Mouse (Mus musculus): ENCODE measurements around the gene Kalrn.

The Kalrn gene

DNA sequence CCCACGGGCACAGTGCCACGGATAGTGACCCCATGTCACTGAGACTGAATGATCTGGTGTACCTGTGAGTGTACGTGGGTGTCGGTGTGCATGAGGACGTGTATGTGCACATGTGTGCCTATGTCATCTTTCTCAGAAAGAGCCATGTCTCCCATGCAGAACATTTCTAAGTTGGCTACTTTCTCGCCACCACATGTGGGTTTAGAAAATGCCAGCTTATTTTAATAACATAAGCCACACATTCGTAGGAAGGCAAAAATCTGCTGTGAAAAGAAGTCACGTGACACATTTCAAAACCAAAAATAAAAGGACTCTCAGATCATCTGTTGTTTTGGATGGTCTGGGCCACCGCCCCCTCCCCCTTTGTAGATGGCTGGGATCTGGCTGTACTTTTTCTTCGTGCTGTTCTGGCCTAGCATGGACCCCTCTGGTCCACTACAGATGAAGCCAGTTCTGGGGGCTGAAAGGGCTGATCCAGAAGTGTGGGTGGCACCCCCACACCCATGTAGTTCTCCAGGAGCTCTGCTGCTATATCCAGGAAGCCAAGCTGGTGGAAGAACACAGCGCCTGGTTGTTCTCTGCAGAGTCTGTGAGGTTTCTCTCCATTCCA lies 400.7 kb downstream of the Kalrn start:
- peaks cover 8% of the 10 kb centered on the region for H3K9me3 ChIP-seq (ENCODE audit: low read length)
- TF ChIP-seq NANOG (IDR thresholded peaks at IDR 0.05; ENCODE audit: borderline replicate concordance, low read length), result no peak
- no peak for TF ChIP-seq POU5F1 (IDR thresholded peaks at IDR 0.05; ENCODE audit: borderline replicate concordance, low read length)
- TF ChIP-seq CTCF (conservative IDR thresholded peaks at IDR 0.05; ENCODE audit: low read length), result no peak
- peaks cover 18% of the 10 kb centered on the region for H3K36me3 ChIP-seq (ENCODE audit: insufficient read depth, low read length)
- H3K4me3 ChIP-seq (replicated peaks; ENCODE audit: low read length), result no peak overlapping the region
- no peaks in the 10 kb centered on the region for H3K27me3 ChIP-seq (ENCODE audit: insufficient read depth, low read length)
- peaks cover 44% of the 10 kb centered on the region for H3K4me1 ChIP-seq (replicated peaks; ENCODE audit: low read depth, low read length)

DNA sequence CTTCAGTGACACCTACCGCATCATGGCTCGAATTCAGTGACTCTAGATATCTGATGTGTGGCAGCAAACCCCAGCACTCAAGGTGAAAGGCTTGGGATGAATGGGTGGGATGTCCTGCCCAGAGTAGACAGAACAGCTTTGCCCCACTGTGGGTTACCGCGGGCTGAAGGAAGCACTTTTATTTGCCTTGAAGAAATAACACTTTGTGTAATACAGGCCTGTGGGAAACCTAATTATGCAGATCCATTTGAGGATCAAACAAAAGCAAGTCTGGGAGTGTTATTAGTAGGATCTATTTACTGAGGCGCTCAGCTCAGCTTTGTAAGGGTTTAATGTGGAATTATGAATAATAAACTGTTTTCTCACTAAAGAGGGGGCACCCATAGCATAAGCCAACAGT lies 406.3 kb downstream of the Kalrn start:
- TF ChIP-seq CTCF (conservative IDR thresholded peaks at IDR 0.05; ENCODE audit: low read length), result no peak
- TF ChIP-seq POU5F1 (IDR thresholded peaks at IDR 0.05; ENCODE audit: borderline replicate concordance, low read length), result no peak
- TF ChIP-seq NANOG (IDR thresholded peaks at IDR 0.05; ENCODE audit: borderline replicate concordance, low read length), result no peak
- H3K36me3 ChIP-seq (ENCODE audit: insufficient read depth, low read length), result no peaks in the 10 kb centered on the region; the same call in 1 of the 2 replicates
- no peaks in the 10 kb centered on the region for H3K9me3 ChIP-seq (ENCODE audit: low read length)
- H3K27me3 ChIP-seq (ENCODE audit: insufficient read depth, low read length), result no peaks in the 10 kb centered on the region
- no peak overlapping the region for H3K4me3 ChIP-seq (replicated peaks; ENCODE audit: low read length)
- peaks cover 15% of the 10 kb centered on the region for H3K4me1 ChIP-seq (replicated peaks; ENCODE audit: low read depth, low read length)

DNA sequence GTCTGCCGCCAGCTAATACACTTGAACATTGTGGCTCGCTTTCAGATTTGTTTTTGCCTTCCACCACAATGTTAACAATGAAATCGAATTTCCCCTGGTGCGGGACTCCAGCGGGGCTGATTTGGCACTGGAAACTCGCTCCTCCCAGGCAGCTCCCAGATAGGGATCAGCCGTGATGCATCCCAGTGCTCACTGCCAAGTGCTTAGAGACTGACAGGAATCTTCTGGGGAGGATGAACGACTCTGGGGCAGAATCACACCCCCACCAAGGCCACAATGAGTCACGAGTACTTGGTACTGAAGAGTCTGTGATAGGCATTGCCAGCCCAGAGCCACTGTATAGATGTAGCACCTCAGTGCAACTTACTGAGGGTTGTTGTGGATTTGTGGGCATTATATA lies 410.2 kb downstream of the Kalrn start:
- no peaks in the 10 kb centered on the region for H3K4me1 ChIP-seq (replicated peaks; ENCODE audit: low read depth, low read length)
- 0 out of 2 replicates have a peak, but pooled peaks cover 2% of the 10 kb centered on the region for H3K36me3 ChIP-seq (ENCODE audit: insufficient read depth, low read length)
- H3K9me3 ChIP-seq (ENCODE audit: low read length), result no peaks in the 10 kb centered on the region
- H3K4me3 ChIP-seq (replicated peaks; ENCODE audit: low read length), result no peak overlapping the region
- TF ChIP-seq NANOG (IDR thresholded peaks at IDR 0.05; ENCODE audit: borderline replicate concordance, low read length), result no peak
- no peak for TF ChIP-seq POU5F1 (IDR thresholded peaks at IDR 0.05; ENCODE audit: borderline replicate concordance, low read length)
- no peak for TF ChIP-seq CTCF (conservative IDR thresholded peaks at IDR 0.05; ENCODE audit: low read length)
- H3K27me3 ChIP-seq (ENCODE audit: insufficient read depth, low read length), result no peaks in the 10 kb centered on the region

DNA sequence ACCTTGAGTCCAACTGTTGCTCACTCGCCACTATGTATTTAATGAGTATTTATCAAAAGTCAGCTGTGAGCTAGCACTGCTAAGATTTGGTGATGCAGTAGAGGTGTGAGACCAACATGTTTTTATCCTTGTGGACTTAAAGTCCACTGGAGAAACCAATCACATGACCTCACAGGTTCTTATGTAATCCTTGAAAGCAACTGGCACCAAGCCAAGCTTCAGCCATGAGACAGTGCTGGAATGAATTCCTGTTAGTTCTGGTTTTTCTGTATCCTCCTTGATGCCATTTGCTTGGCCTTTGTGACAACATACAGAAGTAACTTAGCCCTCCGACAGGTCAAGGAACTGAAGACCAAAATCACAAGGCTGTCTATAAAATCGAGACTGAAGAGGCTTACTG lies 413.8 kb downstream of the Kalrn start:
- Histone ChIP-seq H3K36me3 (ENCODE audit: insufficient read depth, low read length) (0 out of 2 replicates have a peak, but pooled peaks cover 2% of the 10 kb centered on the region), H3K27me3 (ENCODE audit: insufficient read depth, low read length) (no peaks in the 10 kb centered on the region), H3K4me3 (replicated peaks; ENCODE audit: low read length) (no peak overlapping the region), H3K4me1 (replicated peaks; ENCODE audit: low read depth, low read length) (peaks cover 6% of the 10 kb centered on the region), H3K9me3 (ENCODE audit: low read length) (no peaks in the 10 kb centered on the region)
- TF ChIP-seq POU5F1 (IDR thresholded peaks at IDR 0.05; ENCODE audit: borderline replicate concordance, low read length) (no peak), NANOG (IDR thresholded peaks at IDR 0.05; ENCODE audit: borderline replicate concordance, low read length) (no peak), CTCF (conservative IDR thresholded peaks at IDR 0.05; ENCODE audit: low read length) (no peak)

DNA sequence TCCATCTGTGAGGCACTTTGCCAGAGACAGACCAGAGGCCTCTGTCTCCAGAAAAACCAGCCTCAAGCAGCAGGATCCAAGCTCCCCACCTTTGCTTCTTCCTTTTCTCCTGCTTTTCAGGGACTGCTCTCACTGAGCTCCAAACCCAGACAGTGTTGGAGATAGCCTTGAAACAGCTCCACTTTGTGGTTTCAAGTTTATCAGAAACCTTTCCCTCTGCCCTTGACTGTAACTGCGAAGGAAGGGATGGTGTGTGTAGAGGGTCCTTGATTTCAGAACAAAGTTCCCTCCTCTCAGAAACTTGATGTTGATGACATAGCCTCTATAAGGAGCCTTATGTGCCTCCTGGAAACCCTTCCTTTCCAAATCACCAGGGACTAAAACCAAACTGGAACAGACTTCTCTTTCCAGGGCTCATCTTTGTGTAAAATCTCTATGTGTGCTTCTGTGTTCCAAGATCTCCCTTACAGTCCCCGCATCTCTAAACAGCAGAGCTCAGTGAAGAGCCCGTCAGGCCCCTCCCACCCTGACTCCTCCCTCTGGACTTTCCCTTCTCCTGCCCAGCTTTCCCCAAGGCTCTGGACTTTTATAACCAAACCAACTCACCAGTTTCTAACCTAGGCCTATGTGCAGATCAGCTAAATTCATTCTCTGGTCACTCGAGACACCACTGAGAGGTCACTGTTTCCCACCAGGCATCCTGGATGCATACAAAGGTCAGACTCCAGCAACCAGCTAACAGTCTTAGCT lies 415.8 kb downstream of the Kalrn start:
- H3K36me3 ChIP-seq (ENCODE audit: insufficient read depth, low read length), result 0 out of 2 replicates have a peak, but pooled peaks cover 2% of the 10 kb centered on the region
- peaks cover 24% of the 10 kb centered on the region for H3K4me1 ChIP-seq (replicated peaks; ENCODE audit: low read depth, low read length)
- H3K4me3 ChIP-seq (replicated peaks; ENCODE audit: low read length), result no peak overlapping the region
- no peak for TF ChIP-seq POU5F1 (IDR thresholded peaks at IDR 0.05; ENCODE audit: borderline replicate concordance, low read length)
- no peak for TF ChIP-seq CTCF (conservative IDR thresholded peaks at IDR 0.05; ENCODE audit: low read length)
- TF ChIP-seq NANOG (IDR thresholded peaks at IDR 0.05; ENCODE audit: borderline replicate concordance, low read length), result no peak
- H3K9me3 ChIP-seq (ENCODE audit: low read length), result no peaks in the 10 kb centered on the region
- H3K27me3 ChIP-seq (ENCODE audit: insufficient read depth, low read length), result no peaks in the 10 kb centered on the region

DNA sequence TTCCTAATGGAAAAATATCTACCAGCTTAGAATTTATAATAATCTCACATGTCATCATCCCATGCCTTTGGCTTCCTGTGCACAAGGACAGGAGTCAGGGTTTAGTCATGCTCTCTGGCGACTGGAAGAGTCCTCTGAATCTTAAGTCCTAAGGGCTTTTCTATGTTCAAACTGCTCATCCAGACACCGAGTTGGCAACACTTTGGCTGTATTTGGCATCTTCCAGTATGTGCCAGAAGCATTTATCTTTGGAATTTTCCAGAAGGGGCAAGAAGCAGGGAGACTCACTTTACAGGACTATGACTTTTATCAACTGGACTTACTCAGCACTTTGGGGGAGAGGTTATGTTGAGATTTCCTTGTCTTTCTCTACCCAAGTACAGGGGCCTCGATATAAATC lies 417.6 kb downstream of the Kalrn start:
- peaks cover 25% of the 10 kb centered on the region for H3K4me1 ChIP-seq (replicated peaks; ENCODE audit: low read depth, low read length)
- no peak overlapping the region for H3K4me3 ChIP-seq (replicated peaks; ENCODE audit: low read length)
- H3K36me3 ChIP-seq (ENCODE audit: insufficient read depth, low read length), result 0 out of 2 replicates have a peak, but pooled peaks cover 2% of the 10 kb centered on the region
- H3K9me3 ChIP-seq (ENCODE audit: low read length), result no peaks in the 10 kb centered on the region
- H3K27me3 ChIP-seq (ENCODE audit: insufficient read depth, low read length), result no peaks in the 10 kb centered on the region
- TF ChIP-seq NANOG (IDR thresholded peaks at IDR 0.05; ENCODE audit: borderline replicate concordance, low read length), result no peak
- TF ChIP-seq CTCF (conservative IDR thresholded peaks at IDR 0.05; ENCODE audit: low read length), result no peak
- no peak for TF ChIP-seq POU5F1 (IDR thresholded peaks at IDR 0.05; ENCODE audit: borderline replicate concordance, low read length)

DNA sequence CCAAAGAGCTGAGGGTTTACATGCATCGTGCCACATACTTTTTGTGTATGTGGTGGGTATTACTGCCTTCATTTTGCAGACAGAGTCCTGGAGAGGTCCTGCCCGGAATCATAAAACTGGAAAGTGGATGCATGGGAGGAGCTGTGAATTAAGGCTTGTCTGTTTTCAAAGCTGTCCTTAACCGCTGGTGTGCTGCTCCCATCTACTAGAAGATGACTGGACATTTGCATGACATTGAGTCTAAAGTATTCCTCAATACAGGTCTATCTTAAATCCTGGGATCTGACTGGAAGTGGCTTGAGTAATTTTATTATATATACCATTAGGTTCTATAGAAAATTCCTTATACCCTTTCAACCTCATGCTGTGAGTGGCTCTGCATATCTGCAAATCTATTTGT lies 418.4 kb downstream of the Kalrn start:
- Histone ChIP-seq H3K27me3 (ENCODE audit: insufficient read depth, low read length) (no peaks in the 10 kb centered on the region), H3K4me3 (replicated peaks; ENCODE audit: low read length) (no peak overlapping the region), H3K4me1 (replicated peaks; ENCODE audit: low read depth, low read length) (peaks cover 25% of the 10 kb centered on the region), H3K9me3 (ENCODE audit: low read length) (no peaks in the 10 kb centered on the region), H3K36me3 (ENCODE audit: insufficient read depth, low read length) (0 out of 2 replicates have a peak, but pooled peaks cover 2% of the 10 kb centered on the region)
- peak; percentile 74 for TF ChIP-seq NANOG (IDR thresholded peaks at IDR 0.05; ENCODE audit: borderline replicate concordance, low read length)
- TF ChIP-seq POU5F1 (IDR thresholded peaks at IDR 0.05; ENCODE audit: borderline replicate concordance, low read length), result no peak

DNA sequence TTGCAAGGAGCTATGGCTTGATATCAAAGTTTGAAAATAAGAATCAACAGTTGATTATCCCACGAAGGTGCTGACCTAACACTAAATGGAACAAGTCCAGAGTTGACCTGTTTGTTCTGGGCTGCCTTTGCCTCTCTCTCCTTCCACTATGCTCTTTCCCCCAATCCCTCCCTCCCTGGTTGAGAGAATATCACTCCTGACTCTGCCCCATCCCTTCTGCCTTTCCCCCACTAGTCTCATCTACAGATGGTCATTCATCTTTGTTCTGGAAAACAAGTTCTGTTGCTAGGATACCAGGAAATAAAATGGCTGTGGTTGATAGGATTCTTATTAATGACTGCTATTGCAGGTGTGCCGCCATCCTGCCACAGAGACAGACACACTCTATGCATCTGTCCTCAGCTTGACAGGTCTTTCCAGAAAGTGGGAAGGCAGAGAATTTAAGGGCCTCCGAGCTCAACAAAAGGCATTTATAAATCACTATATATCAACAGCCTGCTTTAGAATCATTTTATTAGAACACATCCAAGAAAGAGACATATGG lies 421.7 kb downstream of the Kalrn start:
- TF ChIP-seq CTCF (conservative IDR thresholded peaks at IDR 0.05; ENCODE audit: low read length), result no peak
- no peak for TF ChIP-seq NANOG (IDR thresholded peaks at IDR 0.05; ENCODE audit: borderline replicate concordance, low read length)
- TF ChIP-seq POU5F1 (IDR thresholded peaks at IDR 0.05; ENCODE audit: borderline replicate concordance, low read length), result no peak
- Histone ChIP-seq H3K36me3 (ENCODE audit: insufficient read depth, low read length) (no peaks in the 10 kb centered on the region), H3K4me3 (replicated peaks; ENCODE audit: low read length) (no peak overlapping the region), H3K9me3 (ENCODE audit: low read length) (no peaks in the 10 kb centered on the region), H3K27me3 (ENCODE audit: insufficient read depth, low read length) (no peaks in the 10 kb centered on the region), H3K4me1 (replicated peaks; ENCODE audit: low read depth, low read length) (peaks cover 25% of the 10 kb centered on the region)

Data from E14TG2a.4 (cell line).